Mouse (Mus musculus): Measurements from ENCODE around the gene Fscn1. TPM values are rescaled to one million over a fixed set of nuclear protein-coding genes. Genes with fewer than 3 reads are reported as not detected.

Gene Fscn1
- polyA plus RNA-seq, 1 experiment from 2014 or later: 432 TPM

GRCm38 (mm10) chr5:143017401-143017800 lies 57.3 kb downstream of the Fscn1 start:
- Histone ChIP-seq H3K4me3 (replicated peaks) (no peak overlapping the region), H3K9ac (replicated peaks) (no peak overlapping the region), H3K27ac (replicated peaks) (0 out of 2 replicates have a peak overlapping the region, but pooled peaks have one; percentile 13), H3K4me1 (no peaks in the 10 kb centered on the region), H3K27me3 (replicated peaks) (no peaks in the 10 kb centered on the region), H3K36me3 (peaks cover 46% of the 10 kb centered on the region), H3K9me3 (replicated peaks) (no peaks in the 10 kb centered on the region), H3K4me2 (no peak overlapping the region)
- WGBS: 82% methylated on average over 5 of the region's 5 CpGs
- no peak for ATAC-seq (ENCODE audit: low FRiP score)

Other genes starting within 250 kb of the Fscn1 start
- 22.5 and 26.0 TPM in 2 replicates for gene Tnrc18, start 142.7 kb upstream of the Fscn1 start, polyA plus RNA-seq (2015; fragmentation: Nextera tagmentation; extraction: Ambion mirVana)
- gene Fbxl18, start 64.9 kb upstream of the Fscn1 start, polyA plus RNA-seq (2015; fragmentation: Nextera tagmentation; extraction: Ambion mirVana): 29.4 TPM in 2 replicates
- 12,525 and 12,918 TPM in 2 replicates for gene Actb, start 53.6 kb upstream of the Fscn1 start, polyA plus RNA-seq (2015; fragmentation: Nextera tagmentation; extraction: Ambion mirVana)
- 26.6 and 29.6 TPM in 2 replicates for gene Rnf216, start 152.7 kb downstream of the Fscn1 start, polyA plus RNA-seq (2015; fragmentation: Nextera tagmentation; extraction: Ambion mirVana)
- gene Olfr718-ps1, start 187.2 kb downstream of the Fscn1 start, polyA plus RNA-seq (2015; fragmentation: Nextera tagmentation; extraction: Ambion mirVana): 0.10 TPM in 1 of 2 replicates, not detected in the other
- gene Rbak, start 220.4 kb downstream of the Fscn1 start, polyA plus RNA-seq (2015; fragmentation: Nextera tagmentation; extraction: Ambion mirVana): 12.7 and 13.1 TPM in 2 replicates
- not detected in 2 replicates for gene Spdye4b, start 220.7 kb downstream of the Fscn1 start, polyA plus RNA-seq (2015; fragmentation: Nextera tagmentation; extraction: Ambion mirVana)